Mouse (Mus musculus) ES-E14 (cell line): ENCODE data around the gene Ddt. TPM values are rescaled to one million over a fixed set of nuclear protein-coding genes. Genes with fewer than 3 reads are reported as not detected.

Experiments
- DNase-seq: peaks from one replicate; pipeline ENCODE4 v3.0.0-alpha.2; 2013; ENCODE audit warnings: low read depth, low spot score
- H3K27ac ChIP-seq: 2 replicates; pipeline ENCODE4 v1.5.1; 2012; ENCODE audit warnings: low read depth, mild to moderate bottlenecking, low read length, moderate library complexity, mixed read lengths; ENCODE audit not compliant: poor library complexity, insufficient read depth, severe bottlenecking
- H3K36me3 ChIP-seq: 2 replicates; pipeline ENCODE4 v1.6.1; 2012; ENCODE audit warnings: mild to moderate bottlenecking, low read length, moderate library complexity, mixed read lengths; ENCODE audit not compliant: control insufficient read depth, poor library complexity, insufficient read depth, severe bottlenecking
- H3K4me1 ChIP-seq, 2 experiments: fragments of 150-350 bp in 1 of 2; sonication (generic) in 1 of 2; 2 replicates each; pipeline ENCODE4 v1.6.1; 2012; ENCODE audit warnings: low read length in 2 of 2, mild to moderate bottlenecking in 1 of 2, mixed read lengths in 1 of 2; ENCODE audit not compliant: control insufficient read depth in 2 of 2, insufficient read depth in 2 of 2, poor library complexity in 1 of 2
- H3K4me3 ChIP-seq, 2 experiments: fragments of 150-350 bp in 1 of 2; sonication (generic) in 1 of 2; 2 replicates each; pipeline ENCODE4 v1.5.1; 2012; ENCODE audit warnings: low read length in 2 of 2, low read depth in 1 of 2, mild to moderate bottlenecking in 1 of 2, mixed read lengths in 1 of 2; ENCODE audit not compliant: insufficient read depth in 1 of 2, poor library complexity in 1 of 2, severe bottlenecking in 1 of 2
- H3K9ac ChIP-seq: 2 replicates; pipeline ENCODE4 v1.6.1; 2012; ENCODE audit warnings: low read depth, mild to moderate bottlenecking, low read length, mixed read lengths; ENCODE audit not compliant: poor library complexity, insufficient read depth, severe bottlenecking
- H3K9me3 ChIP-seq: fragments of 150-350 bp; sonication (generic); 2 replicates; pipeline ENCODE4 v1.6.1; 2012; ENCODE audit warnings: low read depth, mild to moderate bottlenecking, low read length; ENCODE audit not compliant: control insufficient read depth, insufficient read depth
- CHD2 ChIP-seq: IDR thresholded peaks from 2 replicates; pipeline ENCODE4 v1.6.1; 2014; ENCODE audit warnings: mild to moderate bottlenecking, low read depth, low read length, inconsistent platforms
- HCFC1 ChIP-seq: IDR thresholded peaks from 2 replicates; pipeline ENCODE4 v1.6.1; 2012; ENCODE audit warnings: low read length, inconsistent platforms, borderline replicate concordance; ENCODE audit not compliant: insufficient read depth
- MAFK ChIP-seq: IDR thresholded peaks from 2 replicates; pipeline ENCODE4 v1.6.1; 2014; ENCODE audit warnings: mild to moderate bottlenecking, low read depth, low read length, inconsistent platforms; ENCODE audit not compliant: insufficient read depth
- ZC3H11A ChIP-seq: IDR thresholded peaks from 2 replicates; pipeline ENCODE4 v1.6.1; 2012; ENCODE audit warnings: low read depth, mild to moderate bottlenecking, inconsistent platforms, low read length, borderline replicate concordance
- ZNF384 ChIP-seq: IDR thresholded peaks from 2 replicates; pipeline ENCODE4 v1.6.1; 2012; ENCODE audit warnings: low read depth, low read length, inconsistent platforms
- in situ Hi-C, 2 experiments: fragments of 600-800 bp; cut with MboI; formaldehyde crosslinking; loops; one replicate each; pipeline ENCODE4 v1.15.1; 2025; ENCODE audit warnings: low sequenced_read_pairs in 2 of 2, inconsistent platforms in 1 of 2; ENCODE audit not compliant: unreplicated experiment in 2 of 2
- total RNA-seq: library from RNA; depleted of rRNA; stranded (reverse); fragments of 300-350 nt; gene quantifications from 2 replicates; pipeline ENCODE4 v1.2.3, GENCODE M21; 2012

The Ddt gene
- total RNA-seq, 1 experiment = 84.4 TPM

DNA sequence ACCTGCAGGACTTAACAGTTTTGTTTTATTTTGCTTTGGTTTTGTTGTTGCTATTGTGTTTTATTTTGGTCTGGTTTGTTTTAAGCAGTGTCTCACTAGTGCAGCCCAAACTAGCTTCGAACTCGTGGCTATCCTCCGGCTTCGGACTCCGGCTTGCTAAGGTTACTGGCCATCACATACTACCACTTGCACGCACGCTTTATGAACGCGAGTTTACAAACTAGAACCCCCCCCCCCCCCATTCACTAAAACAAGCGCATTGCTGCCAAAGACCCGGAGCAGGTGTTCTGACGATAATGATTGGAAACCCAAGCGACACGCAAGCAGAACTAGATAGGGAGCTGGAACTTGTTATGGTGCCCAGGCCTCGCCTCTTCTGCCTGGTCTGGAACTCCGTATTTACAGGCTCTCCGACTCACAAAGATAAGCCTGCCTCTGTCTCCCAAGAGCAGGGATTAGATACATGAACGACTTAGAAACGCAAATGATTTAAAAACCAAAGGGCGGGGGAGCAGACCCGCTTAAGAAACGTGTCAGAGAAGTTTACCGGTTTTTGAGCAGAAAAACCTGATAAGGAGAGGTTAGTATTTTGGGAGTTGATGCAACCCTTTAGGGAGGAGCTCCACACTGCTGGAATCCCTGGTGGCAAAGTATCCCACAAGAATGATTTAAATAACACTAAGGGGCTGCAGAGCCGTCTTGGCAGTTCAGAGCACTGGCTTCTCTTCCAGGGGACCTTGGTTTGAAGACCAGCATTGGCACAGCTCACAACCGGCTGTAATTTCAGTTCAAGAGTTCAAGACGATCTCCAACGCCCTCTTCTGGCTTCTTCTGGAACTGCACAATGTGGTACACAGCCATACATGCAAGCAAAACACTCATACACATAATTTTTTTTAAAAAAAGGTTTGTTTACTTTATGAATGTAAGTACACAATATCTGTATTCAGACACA lies 8.4 kb downstream of the Ddt start:
- in situ Hi-C loops = no loop called here
- DNase-seq = peak; percentile 89
- Histone ChIP-seq H3K4me1 (peaks cover 0 to 3% of the 10 kb centered on the region in 2 experiments; a peak in 1 of 4 replicates), H3K4me3 (peak overlapping the region; percentile 83 to 99), H3K27ac (peak overlapping the region; percentile 13), H3K9ac (peak overlapping the region; percentile 80), H3K9me3 (no peaks in the 10 kb centered on the region), H3K36me3 (peaks cover 6% of the 10 kb centered on the region)
- TF ChIP-seq ZNF384 (peak; percentile 79), MAFK (no peak)

DNA sequence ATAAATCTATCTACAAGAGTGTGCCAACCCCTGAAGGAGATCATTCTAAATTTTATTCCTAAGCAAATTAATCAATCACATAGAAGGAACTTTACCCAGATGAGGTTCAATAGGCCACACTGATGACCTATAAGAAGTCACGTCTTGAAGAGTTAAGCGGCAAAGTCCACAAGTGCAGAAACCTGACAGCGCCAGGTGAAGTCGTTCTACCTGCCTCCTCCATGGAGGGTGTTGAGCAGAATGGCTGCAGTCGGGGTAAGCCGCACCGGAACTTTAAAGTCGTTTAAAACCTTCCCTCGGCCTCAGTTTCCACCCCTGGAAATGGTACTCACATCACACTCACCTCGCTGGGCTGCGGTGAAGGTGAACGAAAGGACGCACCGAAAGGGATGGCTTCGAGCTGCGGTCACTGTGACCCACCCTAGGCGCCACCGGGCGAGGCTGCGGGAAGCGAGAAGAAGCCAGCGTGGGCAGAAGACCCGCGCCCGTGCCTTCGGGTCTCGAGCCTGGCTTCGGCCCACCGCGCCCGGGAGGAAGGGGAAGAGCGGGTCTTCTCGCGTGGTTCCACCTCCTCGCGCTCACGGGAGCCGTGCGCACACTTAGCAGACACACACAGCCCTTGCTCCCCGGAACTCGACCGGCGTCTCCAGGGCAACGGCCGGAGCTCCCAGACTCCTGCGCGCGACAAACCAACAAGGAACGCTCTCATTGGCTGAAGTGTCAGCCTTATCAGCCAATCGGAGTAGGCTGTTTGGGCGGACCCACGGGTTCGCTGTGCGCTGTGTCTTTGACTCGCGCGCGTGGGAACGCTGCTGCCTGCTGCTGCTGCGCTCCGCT lies 9.3 kb downstream of the Ddt start, which contains the start of gene Cabin1:
Gene Cabin1 (minus strand): TSS at position 660 of the 837 bp plus-strand sequence.
- DNase-seq = peak; percentile 96
- Histone ChIP-seq H3K4me1 (peaks cover 0 to 3% of the 10 kb centered on the region in 2 experiments; a peak in 1 of 4 replicates), H3K27ac (peak within 1 kb of the TSS; percentile 75), H3K4me3 (peak within 1 kb of the TSS; percentile 83 to 99), H3K36me3 (peaks cover 6% of the 10 kb centered on the region), H3K9ac (peak within 1 kb of the TSS; percentile 98), H3K9me3 (no peaks in the 10 kb centered on the region)
- in situ Hi-C loops = no loop called here
- TF ChIP-seq ZNF384 = no peak
- TF ChIP-seq CHD2 = peak; percentile 88
- TF ChIP-seq MAFK = no peak
- peak; percentile 63 for TF ChIP-seq HCFC1

DNA sequence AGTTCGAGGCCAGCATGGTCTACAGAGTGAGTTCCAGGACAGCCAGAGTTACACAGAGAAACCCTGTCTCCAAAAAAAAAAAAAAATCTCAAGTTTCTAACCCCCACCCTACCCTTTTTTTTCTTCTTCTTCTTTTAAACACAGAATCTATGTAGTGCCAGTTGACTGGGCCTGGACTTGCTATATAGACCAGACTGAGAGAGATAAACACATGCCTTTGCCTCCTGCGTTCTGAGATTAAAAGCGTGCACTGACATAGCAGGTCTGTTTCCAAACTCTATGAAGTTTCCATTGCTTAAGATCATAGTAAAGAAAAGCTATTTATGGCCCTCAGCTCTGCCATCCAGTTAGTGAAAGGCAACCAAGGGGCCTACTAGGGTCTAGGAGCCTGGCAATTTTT lies 10.8 kb downstream of the Ddt start:
- Histone ChIP-seq H3K27ac (no peak overlapping the region), H3K4me3 (no peak overlapping the region), H3K4me1 (0 out of 4 replicates have a peak, but pooled peaks cover 0 to 1% of the 10 kb centered on the region in 2 experiments), H3K9me3 (no peaks in the 10 kb centered on the region), H3K9ac (no peak overlapping the region), H3K36me3 (peaks cover 9% of the 10 kb centered on the region)
- DNase-seq = no peak
- TF ChIP-seq HCFC1 (no peak), MAFK (no peak), CHD2 (no peak), ZNF384 (no peak), ZC3H11A (no peak)
- in situ Hi-C loops = no loop called here

DNA sequence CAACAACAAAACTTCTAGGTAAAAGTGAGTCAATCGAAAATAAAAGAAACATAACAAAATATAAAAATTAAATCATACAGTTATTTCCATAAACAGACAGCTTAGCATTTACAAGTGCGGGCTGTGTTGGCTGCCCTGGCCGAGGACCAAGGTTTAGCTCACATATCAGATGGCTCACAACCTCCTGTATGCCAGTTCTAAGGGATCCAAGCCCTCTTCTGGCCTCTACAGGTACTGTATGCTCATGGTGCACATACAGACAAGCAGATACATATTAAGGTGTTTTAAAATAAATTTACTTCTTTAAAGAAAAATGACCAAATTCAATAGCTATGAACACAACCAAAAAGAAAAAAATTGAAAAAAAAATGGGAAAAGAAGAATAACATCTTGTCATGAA lies 12.9 kb downstream of the Ddt start:
- TF ChIP-seq MAFK (no peak), HCFC1 (no peak), CHD2 (no peak), ZC3H11A (no peak), ZNF384 (no peak)
- in situ Hi-C loops = no loop called here
- peaks cover 13% of the 10 kb centered on the region for H3K36me3 ChIP-seq
- 0 out of 4 replicates have a peak, but pooled peaks cover 0 to 1% of the 10 kb centered on the region in 2 experiments for H3K4me1 ChIP-seq
- no peaks in the 10 kb centered on the region for H3K9me3 ChIP-seq
- no peak overlapping the region for H3K27ac ChIP-seq
- DNase-seq = no peak
- H3K9ac ChIP-seq = no peak overlapping the region
- H3K4me3 ChIP-seq = no peak overlapping the region
